ENCODE assay signal across 26 mouse cellular contexts in the genomic region with DNA sequence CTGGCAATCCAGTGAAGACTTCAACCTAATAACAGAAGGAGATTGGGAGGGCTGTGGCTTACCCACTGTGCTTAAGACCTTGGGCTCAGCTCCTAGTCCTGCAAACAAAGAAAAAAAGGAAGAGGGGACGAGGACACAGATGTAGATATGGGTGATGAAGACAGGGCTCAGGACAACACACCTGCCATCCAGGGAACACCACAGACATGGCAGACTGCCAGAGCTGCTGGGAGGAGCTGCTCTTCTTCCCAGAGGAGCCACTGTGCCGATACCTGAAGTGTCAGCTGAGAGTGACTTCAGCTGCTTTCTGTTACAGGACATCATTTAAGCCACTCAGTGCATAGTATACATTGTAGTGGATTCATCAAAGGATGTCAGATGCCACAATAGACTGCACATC. TPM values are rescaled to one million over a fixed set of nuclear protein-coding genes. Genes with fewer than 3 reads are reported as not detected.
DNase-seq lines count a peak whose midpoint lies in the region; ATAC-seq and TF ChIP-seq lines count a peak whose summit lies in the region.
"Had no signal": no experiment of that assay in that cellular context is flagged by ENCODE, and none has a peak within 500 bp of the region (broad histone marks: within the 10 kb centered on the region; RNA-seq: fewer than 3 reads in every experiment).

No protein-coding gene starts in this region.

- H3K27me3 ChIP-seq in hindbrain, embryonic 10.5 days (ENCODE audit: insufficient read depth, poor library complexity, severe bottlenecking) = no peaks in the 10 kb centered on the region
- no peaks in the 10 kb centered on the region for H3K27me3 ChIP-seq in hindbrain, postnatal 0 days (ENCODE audit: insufficient read depth, low read length)
- no peaks in the 10 kb centered on the region for H3K27me3 ChIP-seq in midbrain, embryonic 14.5 days (ENCODE audit: control insufficient read depth, insufficient read depth, low read length)
- no peaks in the 10 kb centered on the region for H3K27me3 ChIP-seq in midbrain, embryonic 15.5 days (replicated peaks)
- H3K27me3 ChIP-seq: embryonic facial prominence, embryonic 13.5 days; heart, embryonic 13.5 days; lung, embryonic 15.5 days; midbrain, embryonic 12.5 days; neural tube, embryonic 12.5 days; Patski; stomach, embryonic 15.5 days had no signal

- H3K36me3 ChIP-seq in hindbrain, embryonic 10.5 days = no peaks in the 10 kb centered on the region
- H3K36me3 ChIP-seq in hindbrain, postnatal 0 days (ENCODE audit: insufficient read depth, low read length) = peaks cover 7% of the 10 kb centered on the region
- peaks cover 16% of the 10 kb centered on the region for H3K36me3 ChIP-seq in midbrain, embryonic 14.5 days (ENCODE audit: control insufficient read depth, insufficient read depth, low read length)
- H3K36me3 ChIP-seq in midbrain, embryonic 15.5 days (replicated peaks) = no peaks in the 10 kb centered on the region
- H3K36me3 ChIP-seq: embryonic facial prominence, embryonic 13.5 days; heart, embryonic 13.5 days; lung, embryonic 15.5 days; midbrain, embryonic 12.5 days; stomach, embryonic 15.5 days had no signal

- TF ChIP-seq CTCF in hindbrain, postnatal 0 days (IDR thresholded peaks at IDR 0.05; ENCODE audit: low read depth) = no peak

- no peaks in the 10 kb centered on the region for H3K9me3 ChIP-seq in hindbrain, embryonic 10.5 days
- H3K9me3 ChIP-seq in hindbrain, postnatal 0 days (ENCODE audit: low read length) = no peaks in the 10 kb centered on the region
- no peaks in the 10 kb centered on the region for H3K9me3 ChIP-seq in midbrain, embryonic 14.5 days (ENCODE audit: control insufficient read depth, low read length)
- H3K9me3 ChIP-seq in midbrain, embryonic 15.5 days = no peaks in the 10 kb centered on the region
- H3K9me3 ChIP-seq: embryonic facial prominence, embryonic 13.5 days; heart, embryonic 13.5 days; lung, embryonic 15.5 days; megakaryocyte, embryonic 14.5 days; midbrain, embryonic 12.5 days; neural tube, embryonic 12.5 days; stomach, embryonic 15.5 days had no signal

- no peak overlapping the region for H3K4me2 ChIP-seq in hindbrain, postnatal 0 days (ENCODE audit: low read depth, low read length)
- H3K4me2 ChIP-seq in midbrain, embryonic 14.5 days (ENCODE audit: low read length) = no peak overlapping the region
- H3K4me2 ChIP-seq in midbrain, embryonic 15.5 days = no peak overlapping the region
- H3K4me2 ChIP-seq: embryonic facial prominence, embryonic 13.5 days; heart, embryonic 13.5 days; lung, embryonic 15.5 days; midbrain, embryonic 12.5 days; neural tube, embryonic 12.5 days; stomach, embryonic 15.5 days had no signal

- H3K27ac ChIP-seq in hindbrain, embryonic 10.5 days = peak overlapping the region; percentile 8; the same call in 1 of the 2 replicates
- no peak overlapping the region for H3K27ac ChIP-seq in hindbrain, postnatal 0 days
- H3K27ac ChIP-seq in midbrain, embryonic 14.5 days (replicated peaks; ENCODE audit: low read depth, low read length) = no peak overlapping the region
- no peak overlapping the region for H3K27ac ChIP-seq in midbrain, embryonic 15.5 days
- H3K27ac ChIP-seq: embryonic facial prominence, embryonic 13.5 days; heart, embryonic 13.5 days; kidney, postnatal 0 days; lung, embryonic 15.5 days; midbrain, embryonic 12.5 days; neural tube, embryonic 12.5 days; stomach, embryonic 15.5 days had no signal

- 78% methylated on average over 2 of the region's 2 CpGs for WGBS in hindbrain, embryonic 10.5 days
- 39% methylated on average over 2 of the region's 2 CpGs for WGBS in hindbrain, postnatal 0 days
- WGBS in midbrain, embryonic 14.5 days = 70% methylated on average over 2 of the region's 2 CpGs
- WGBS in midbrain, embryonic 15.5 days = 52% methylated on average over 2 of the region's 2 CpGs

- no peak for ATAC-seq in hindbrain, postnatal 0 days
- no peak for ATAC-seq in midbrain, embryonic 14.5 days (ENCODE audit: low FRiP score, low TSS enrichment)
- no peak for ATAC-seq in midbrain, embryonic 15.5 days (replicated peaks)
- ATAC-seq: forebrain, embryonic 16.5 days; intestine, embryonic 16.5 days; Patski had no signal

- peaks cover 15% of the 10 kb centered on the region for H3K4me1 ChIP-seq in hindbrain, embryonic 10.5 days (replicated peaks)
- H3K4me1 ChIP-seq in hindbrain, postnatal 0 days (ENCODE audit: insufficient read depth, low read length) = no peaks in the 10 kb centered on the region
- H3K4me1 ChIP-seq in midbrain, embryonic 14.5 days (ENCODE audit: control insufficient read depth, insufficient read depth, low read length) = no peaks in the 10 kb centered on the region
- H3K4me1 ChIP-seq in midbrain, embryonic 15.5 days = peaks cover 8% of the 10 kb centered on the region; the same call in 1 of the 2 replicates

- no peak overlapping the region for H3K4me3 ChIP-seq in hindbrain, embryonic 10.5 days
- no peak overlapping the region for H3K4me3 ChIP-seq in hindbrain, postnatal 0 days (ENCODE audit: low read length)
- H3K4me3 ChIP-seq in midbrain, embryonic 14.5 days (replicated peaks; ENCODE audit: low read depth, low read length) = no peak overlapping the region
- H3K4me3 ChIP-seq in midbrain, embryonic 15.5 days = no peak overlapping the region
- H3K4me3 ChIP-seq: embryonic facial prominence, embryonic 13.5 days; erythroblast, embryonic 14.5 days; heart, embryonic 13.5 days; lung, embryonic 15.5 days; midbrain, embryonic 12.5 days; neural tube, embryonic 12.5 days; stomach, embryonic 15.5 days had no signal

- peak; percentile 53 for DNase-seq in cerebellum, adult 9-11 months
- DNase-seq in cerebellum, adult 8-10 months = no peak
- DNase-seq in hindbrain, embryonic 10.5 days (ENCODE audit: low spot score) = no peak
- no peak for DNase-seq in hindbrain, postnatal 0 days (ENCODE audit: low spot score)
- peak; percentile 17 for DNase-seq in midbrain, embryonic 14.5 days
- peak; percentile 63 for DNase-seq in brain, adult 2 months (ENCODE audit: low read depth, low spot score)
- DNase-seq: embryo, embryonic 11 days; heart, postnatal 10 days; kidney, adult 8-10 months; liver; right cerebral cortex, postnatal 25 days had no signal

- H3K9ac ChIP-seq in hindbrain, postnatal 0 days (replicated peaks; ENCODE audit: low read length) = no peak overlapping the region
- no peak overlapping the region for H3K9ac ChIP-seq in midbrain, embryonic 14.5 days (replicated peaks; ENCODE audit: low read length)
- no peak overlapping the region for H3K9ac ChIP-seq in midbrain, embryonic 15.5 days
- H3K9ac ChIP-seq: embryonic facial prominence, embryonic 13.5 days; heart, embryonic 13.5 days; lung, embryonic 15.5 days; midbrain, embryonic 12.5 days; neural tube, embryonic 12.5 days; stomach, embryonic 15.5 days had no signal

RNA-seq across cellular contexts. Expression of a gene that starts 10.8 kb away (rescaled TPM):
- polyA plus RNA-seq in hindbrain, embryonic 10.5 days (2016; fragmentation: Nextera tagmentation; extraction: Ambion mirVana) = 12.0 and 20.2 TPM in 2 replicates
- total RNA-seq in hindbrain, postnatal 0 days (2014; rRNA removed) = 60.9 and 74.8 TPM in 2 replicates
- polyA plus RNA-seq in hindbrain, postnatal 0 days (2015; fragmentation: Nextera tagmentation; extraction: Ambion mirVana) = 25.4 and 26.8 TPM in 2 replicates
- polyA plus RNA-seq in midbrain, embryonic 14.5 days (2014; fragmentation: Nextera tagmentation; extraction: Ambion mirVana) = 36.5 and 40.3 TPM in 2 replicates
- 40.9 and 43.8 TPM in 2 replicates for polyA plus RNA-seq in midbrain, embryonic 15.5 days (2015; fragmentation: Nextera tagmentation; extraction: Ambion mirVana)

RNA-seq across cellular contexts. Expression of a gene that starts 39.5 kb away (rescaled TPM):
- 1.3 and 1.5 TPM in 2 replicates for polyA plus RNA-seq in hindbrain, embryonic 10.5 days (2016; fragmentation: Nextera tagmentation; extraction: Ambion mirVana)
- 0.58 and 5.1 TPM in 2 replicates for total RNA-seq in hindbrain, postnatal 0 days (2014; rRNA removed)
- polyA plus RNA-seq in hindbrain, postnatal 0 days (2015; fragmentation: Nextera tagmentation; extraction: Ambion mirVana) = 4.8 and 5.4 TPM in 2 replicates
- 0.93 and 1.1 TPM in 2 replicates for polyA plus RNA-seq in midbrain, embryonic 14.5 days (2014; fragmentation: Nextera tagmentation; extraction: Ambion mirVana)
- 1.6 and 1.7 TPM in 2 replicates for polyA plus RNA-seq in midbrain, embryonic 15.5 days (2015; fragmentation: Nextera tagmentation; extraction: Ambion mirVana)
- total RNA-seq: hematopoietic stem cell, adult 5-6 weeks; MEL had no signal
- polyA plus RNA-seq: erythroblast, embryonic 14.5 days had no signal

Comparison
In these comparisons a context has a peak if more than half of its experiments do, and no peak if none do; other contexts are left out.
1. DNase-seq: peak in cerebellum, adult 9-11 months (single experiment), midbrain, embryonic 14.5 days (single experiment) and brain, adult 2 months (single experiment); none in cerebellum, adult 8-10 months (single experiment), hindbrain, embryonic 10.5 days (single experiment) and hindbrain, postnatal 0 days (single experiment).